ENCODE assay signal across 8 mouse cellular contexts in genomic region chr13:46272811-46273452, GRCm38 (mm10). TPM values are rescaled to one million over a fixed set of nuclear protein-coding genes. Genes with fewer than 3 reads are reported as not detected.
A peak's percentile ranks its signal among the peaks of the same experiment; 100 is the strongest.
DNase-seq lines count a peak whose midpoint lies in the region; ATAC-seq and TF ChIP-seq lines count a peak whose summit lies in the region.

No protein-coding gene starts in this region.

- DNase-seq in gastrocnemius, postnatal 10 days = peak; percentile 25
- no peak for DNase-seq in gastrocnemius, adult 8-10 months (ENCODE audit: low spot score in 2 of 2)
- DNase-seq in gastrocnemius, postnatal 14 days = peak; percentile 23
- DNase-seq in layer of hippocampus, adult 18-20 months (ENCODE audit: low spot score in 2 of 2) = no peak
- no peak for DNase-seq in right cerebral cortex, postnatal 14 days

- H3K4me2 ChIP-seq in intestine, embryonic 16.5 days (ENCODE audit: low read depth, low read length) = peak overlapping the region; percentile 53
- H3K4me2 ChIP-seq in myocyte (ENCODE audit: low read depth) = peak overlapping the region; percentile 54

- no peak for TF ChIP-seq POLR2A in myocyte (IDR thresholded peaks at IDR 0.05; ENCODE audit: insufficient read length, low read depth)

- H3K79me2 ChIP-seq in myocyte (ENCODE audit: control insufficient read depth, insufficient read depth) = no peaks in the 10 kb centered on the region

- H3K9me3 ChIP-seq in intestine, embryonic 16.5 days (ENCODE audit: control insufficient read depth, low read length) = no peaks in the 10 kb centered on the region

- no peaks in the 10 kb centered on the region for H3K27me3 ChIP-seq in intestine, embryonic 16.5 days (replicated peaks; ENCODE audit: control insufficient read depth, insufficient read depth, low read length)
- no peaks in the 10 kb centered on the region for H3K27me3 ChIP-seq in myocyte (ENCODE audit: control insufficient read depth, insufficient read depth, insufficient read length)

- H3ac ChIP-seq in myocyte (ENCODE audit: control insufficient read depth, insufficient read length) = no peak overlapping the region

- H3K4me1 ChIP-seq in intestine, embryonic 16.5 days (ENCODE audit: control insufficient read depth, insufficient read depth, low read length) = peaks cover 24% of the 10 kb centered on the region

- WGBS in intestine, embryonic 16.5 days = 13% methylated on average over 17 of the region's 17 CpGs

- ATAC-seq in intestine, embryonic 16.5 days = no peak
- ATAC-seq in frontal cortex, adult (ENCODE audit: low TSS enrichment) = no peak

- H3K4me3 ChIP-seq in intestine, embryonic 16.5 days (ENCODE audit: low read length) = peak overlapping the region; percentile 21
- no peak overlapping the region for H3K4me3 ChIP-seq in myocyte

- H3K9ac ChIP-seq in intestine, embryonic 16.5 days (ENCODE audit: low read depth, low read length) = peak overlapping the region; percentile 37; the same call in 1 of the 2 replicates

- no peak overlapping the region for H3K27ac ChIP-seq in intestine, embryonic 16.5 days (ENCODE audit: low read length)

- no peaks in the 10 kb centered on the region for H3K36me3 ChIP-seq in intestine, embryonic 16.5 days (ENCODE audit: control insufficient read depth, insufficient read depth, low read length)
- no peaks in the 10 kb centered on the region for H3K36me3 ChIP-seq in myocyte (ENCODE audit: control insufficient read depth, insufficient read depth)

- intact Hi-C loops in gastrocnemius, postnatal 14 days (cut with DNase I; ENCODE audit: low total_unique reads) = no loop called here

TF ChIP-seq in myocyte, 11 proteins besides CTCF, POLR2A, EP300 and RAD21:
- no peak for TF ChIP-seq POLR2AphosphoS2 (IDR thresholded peaks at IDR 0.05; ENCODE audit: insufficient read length, low read depth)
- no peak for TF ChIP-seq MYOD1 (IDR thresholded peaks at IDR 0.05; ENCODE audit: control insufficient read depth in 1 of 3, insufficient read length in 2 of 3, low read depth in 2 of 3)
- TF ChIP-seq MYOG (IDR thresholded peaks at IDR 0.05; ENCODE audit: control insufficient read depth in 1 of 3, insufficient read depth in 1 of 3, insufficient read length in 2 of 3, low read depth in 2 of 3) = no peak
- no peak for TF ChIP-seq SRF (IDR thresholded peaks at IDR 0.05; ENCODE audit: control insufficient read depth, insufficient read length, low read depth)
- no peak for TF ChIP-seq E2F4 (IDR thresholded peaks at IDR 0.05; ENCODE audit: insufficient read depth)
- TF ChIP-seq TCF3 (IDR thresholded peaks at IDR 0.05; ENCODE audit: insufficient read length, low read depth) = no peak
- TF ChIP-seq CEBPB (IDR thresholded peaks at IDR 0.05; ENCODE audit: insufficient read depth, poor library complexity, severe bottlenecking) = no peak
- TF ChIP-seq TCF12 (IDR thresholded peaks at IDR 0.05; ENCODE audit: insufficient read depth, poor library complexity, severe bottlenecking) = no peak
- no peak for TF ChIP-seq REST (IDR thresholded peaks at IDR 0.05; ENCODE audit: insufficient read depth, insufficient read length)
- TF ChIP-seq USF1 (IDR thresholded peaks at IDR 0.05; ENCODE audit: low read depth) = no peak
- no peak for TF ChIP-seq MAX (IDR thresholded peaks at IDR 0.05; ENCODE audit: low read depth)

RNA-seq across cellular contexts. Expression of gene Stmnd1, which starts 0.6 kb away (rescaled TPM):
- total RNA-seq in gastrocnemius, postnatal 10 days (2021) = under 1 TPM; 0.56 TPM
- under 1 TPM in 3 of 4 experiments, not detected in 1; 0.20 to 0.24 (median 0.21) TPM for total RNA-seq in gastrocnemius, adult 8-10 months (2022)
- under 1 TPM; 0.70 to 0.71 TPM for total RNA-seq in gastrocnemius, postnatal 14 days (2021)
- 0.10 and 0.29 TPM in 2 replicates for polyA plus RNA-seq in intestine, embryonic 16.5 days (2015; fragmentation: Nextera tagmentation; extraction: Ambion mirVana)
- 0.24 TPM for polyA plus RNA-seq in myocyte (2012; fragmentation: generic; extraction: Trizol)
- total RNA-seq in layer of hippocampus, adult 18-20 months (2021) = not detected

Comparison
In these comparisons a context has a peak if more than half of its experiments do, and no peak if none do; other contexts are left out.
1. DNase-seq: peak in gastrocnemius, postnatal 10 days (single experiment) and gastrocnemius, postnatal 14 days (single experiment); none in gastrocnemius, adult 8-10 months (0 of 2), layer of hippocampus, adult 18-20 months (0 of 2) and right cerebral cortex, postnatal 14 days (single experiment).